Mouse (Mus musculus): Measurements from ENCODE around the gene 2210017I01Rik.

- TF ChIP-seq CTCF (IDR thresholded peaks at IDR 0.05): no peak
- no peak for TF ChIP-seq EP300 (IDR thresholded peaks at IDR 0.05)
These were observed 8.9 kb downstream of the 2210017I01Rik start for GRCm38 (mm10) chr3:92598429-92598828.
